Mouse (Mus musculus) forebrain, embryonic 11.5 days (tissue): ENCODE measurements at regions not wholly inside any gene's neighbourhood (a gene's known extent, or its start where the extent isn't known, plus 50 kb on each side); places are given as distances from the start of the nearest gene placed in this dataset.

ENCODE experiments used
- ATAC-seq: fragments of 200-750 bp; cut with Nextera tagmentation; replicated peaks from 2 replicates; pipeline ENCODE4 v1.8.0; 2017; ENCODE audit warnings: moderate TSS enrichment; ENCODE audit not compliant: low FRiP score
- DNase-seq: peaks from one replicate; pipeline ENCODE4 v3.0.0-alpha.2; 2017; ENCODE audit warnings: low spot score
- H3K27ac ChIP-seq: fragments of 300-500 bp; sonication (generic); 2 replicates; pipeline ENCODE4 v1.5.1; 2014; ENCODE audit warnings: low read depth, low read length
- H3K27me3 ChIP-seq: fragments of 300-500 bp; sonication (generic); 2 replicates; pipeline ENCODE4 v1.6.1; 2014; ENCODE audit warnings: mild to moderate bottlenecking, low read length, mixed read lengths; ENCODE audit not compliant: control insufficient read depth, insufficient read depth
- H3K36me3 ChIP-seq: fragments of 300-500 bp; sonication (generic); 2 replicates; pipeline ENCODE4 v1.6.1; 2014; ENCODE audit warnings: mild to moderate bottlenecking, low read length, moderate library complexity, mixed read lengths; ENCODE audit not compliant: control insufficient read depth, insufficient read depth
- H3K4me1 ChIP-seq: fragments of 300-500 bp; sonication (generic); replicated peaks from 2 replicates; pipeline ENCODE4 v1.6.1; 2014; ENCODE audit warnings: low read length, mixed read lengths; ENCODE audit not compliant: control insufficient read depth, insufficient read depth
- H3K4me2 ChIP-seq: fragments of 300-500 bp; sonication (generic); 2 replicates; pipeline ENCODE4 v1.6.1; 2014; ENCODE audit warnings: low read depth, mild to moderate bottlenecking, low read length, moderate library complexity, mixed read lengths; ENCODE audit not compliant: severe bottlenecking
- H3K4me3 ChIP-seq: fragments of 300-500 bp; sonication (generic); 2 replicates; pipeline ENCODE4 v1.5.1; 2014; ENCODE audit warnings: low read depth, low read length
- H3K9ac ChIP-seq: fragments of 300-500 bp; sonication (generic); 2 replicates; pipeline ENCODE4 v1.6.1; 2014; ENCODE audit warnings: low read length
- H3K9me3 ChIP-seq: fragments of 300-500 bp; sonication (generic); 2 replicates; pipeline ENCODE4 v1.6.1; 2016; ENCODE audit warnings: low read length, mixed read lengths; ENCODE audit not compliant: control insufficient read depth
- WGBS: fragments of 180-500 bp; shearing (Covaris S2); extraction: QIAGEN DNeasy Blood & Tissue Kit; methylation state at CpG from one replicate; pipeline ENCODE4 v1.1.7; 2014; 5-methylcytosine and 5-hydroxymethylcytosine counted together

DNA sequence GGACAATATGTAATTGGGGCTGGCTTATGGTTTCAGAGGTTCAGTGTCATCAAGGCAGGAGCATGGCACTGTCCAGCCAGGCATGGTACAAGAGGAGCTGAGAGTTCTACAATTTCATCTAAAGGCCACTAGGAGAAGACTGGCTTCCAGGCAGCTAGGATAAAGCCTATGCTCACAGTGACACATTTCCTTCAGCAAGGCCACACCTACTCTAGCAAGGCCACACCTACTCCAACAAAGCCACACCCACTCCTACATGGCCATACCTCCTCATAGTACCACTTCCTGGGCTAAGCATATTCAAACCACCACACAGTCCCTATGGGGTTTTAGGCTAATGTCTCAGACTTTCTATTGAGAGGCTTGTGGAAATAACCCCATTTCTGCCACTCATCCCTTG, 285.1 kb downstream of the Cog6 start:
- H3K27ac ChIP-seq, result no peak overlapping the region
- no peaks in the 10 kb centered on the region for H3K36me3 ChIP-seq
- H3K9ac ChIP-seq, result no peak overlapping the region
- no peak overlapping the region for H3K4me3 ChIP-seq
- no peaks in the 10 kb centered on the region for H3K27me3 ChIP-seq
- H3K9me3 ChIP-seq, result no peaks in the 10 kb centered on the region
- no peak overlapping the region for H3K4me2 ChIP-seq
- no peaks in the 10 kb centered on the region for H3K4me1 ChIP-seq
- ATAC-seq (no peak), DNase-seq (no peak)

GRCm38 (mm10) chr3:52731491-52731890, 285.5 kb downstream of the Cog6 start:
- H3K4me3 ChIP-seq, result no peak overlapping the region
- no peaks in the 10 kb centered on the region for H3K27me3 ChIP-seq
- no peaks in the 10 kb centered on the region for H3K9me3 ChIP-seq
- H3K27ac ChIP-seq, result no peak overlapping the region
- no peaks in the 10 kb centered on the region for H3K4me1 ChIP-seq
- H3K4me2 ChIP-seq, result no peak overlapping the region
- ATAC-seq (no peak), DNase-seq (no peak)
- no peaks in the 10 kb centered on the region for H3K36me3 ChIP-seq
- H3K9ac ChIP-seq, result no peak overlapping the region
- WGBS, result 86% methylated on average over 3 of the region's 3 CpGs

DNA sequence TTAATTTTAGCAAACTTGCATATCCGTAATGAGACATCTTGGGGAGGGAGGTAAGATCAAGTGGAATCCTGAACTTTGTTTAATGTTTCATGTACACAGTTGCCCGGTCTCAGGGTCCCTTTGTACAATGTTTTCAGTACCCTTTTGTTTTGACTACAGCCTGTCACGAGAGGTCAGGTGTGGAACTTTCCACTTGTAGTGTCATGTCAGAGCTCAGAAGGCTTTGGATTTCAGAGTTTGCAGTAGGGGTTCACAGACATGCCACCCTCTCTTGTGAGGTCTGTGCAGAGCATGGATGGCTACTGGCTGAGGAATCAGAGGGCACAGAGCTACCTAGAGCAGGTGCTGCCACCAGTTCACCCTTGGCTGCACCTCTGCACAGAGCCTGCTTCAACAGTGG, 287.3 kb downstream of the Cog6 start:
- H3K9me3 ChIP-seq, result no peaks in the 10 kb centered on the region
- no peaks in the 10 kb centered on the region for H3K27me3 ChIP-seq
- H3K36me3 ChIP-seq, result no peaks in the 10 kb centered on the region
- H3K4me2 ChIP-seq, result no peak overlapping the region
- DNase-seq (no peak), ATAC-seq (no peak)
- no peak overlapping the region for H3K4me3 ChIP-seq
- no peaks in the 10 kb centered on the region for H3K4me1 ChIP-seq
- 87% methylated on average over 3 of the region's 3 CpGs for WGBS
- no peak overlapping the region for H3K9ac ChIP-seq
- no peak overlapping the region for H3K27ac ChIP-seq

DNA sequence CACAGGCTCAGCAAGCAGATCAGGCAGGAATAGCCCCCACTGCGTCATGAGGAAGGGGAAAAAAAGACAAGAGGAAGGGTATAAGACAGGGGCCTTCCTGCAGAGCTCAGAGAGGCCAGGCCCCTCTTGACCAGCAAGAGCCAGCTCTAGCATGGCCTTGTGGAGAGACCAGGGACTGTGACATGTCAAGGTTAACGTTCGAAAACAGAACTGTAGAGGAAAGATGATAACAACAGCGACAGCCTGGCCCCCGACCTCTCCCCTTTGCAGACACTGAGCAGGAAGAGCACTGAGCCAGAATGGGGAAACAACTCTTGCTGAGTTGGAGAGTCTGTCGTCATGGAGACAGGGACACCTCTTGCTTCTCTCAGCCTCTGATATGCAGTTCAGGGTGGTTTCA, 288.2 kb downstream of the Cog6 start:
- 78% methylated on average over 6 of the region's 6 CpGs for WGBS
- Histone ChIP-seq H3K36me3 (no peaks in the 10 kb centered on the region), H3K4me3 (no peak overlapping the region), H3K27me3 (no peaks in the 10 kb centered on the region), H3K4me1 (no peaks in the 10 kb centered on the region), H3K4me2 (no peak overlapping the region), H3K9ac (no peak overlapping the region), H3K9me3 (no peaks in the 10 kb centered on the region), H3K27ac (no peak overlapping the region)
- DNase-seq, result no peak
- no peak for ATAC-seq

- Histone ChIP-seq H3K4me2 (no peak overlapping the region), H3K4me1 (no peaks in the 10 kb centered on the region), H3K9ac (no peak overlapping the region), H3K9me3 (no peaks in the 10 kb centered on the region), H3K4me3 (no peak overlapping the region), H3K27ac (no peak overlapping the region), H3K27me3 (no peaks in the 10 kb centered on the region), H3K36me3 (no peaks in the 10 kb centered on the region)
- DNase-seq (no peak), ATAC-seq (no peak)
- 85% methylated on average over 5 of the region's 5 CpGs for WGBS
Measured at GRCm38 (mm10) chr3:52728426-52728825, 288.6 kb downstream of the Cog6 start.

GRCm38 (mm10) chr3:52724354-52724753, 292.7 kb downstream of the Cog6 start:
- DNase-seq (no peak), ATAC-seq (no peak)
- Histone ChIP-seq H3K36me3 (no peaks in the 10 kb centered on the region), H3K4me3 (no peak overlapping the region), H3K27ac (no peak overlapping the region), H3K9ac (no peak overlapping the region), H3K4me1 (no peaks in the 10 kb centered on the region), H3K27me3 (no peaks in the 10 kb centered on the region), H3K9me3 (no peaks in the 10 kb centered on the region), H3K4me2 (no peak overlapping the region)
- WGBS, result 82% methylated on average over 3 of the region's 3 CpGs

DNA sequence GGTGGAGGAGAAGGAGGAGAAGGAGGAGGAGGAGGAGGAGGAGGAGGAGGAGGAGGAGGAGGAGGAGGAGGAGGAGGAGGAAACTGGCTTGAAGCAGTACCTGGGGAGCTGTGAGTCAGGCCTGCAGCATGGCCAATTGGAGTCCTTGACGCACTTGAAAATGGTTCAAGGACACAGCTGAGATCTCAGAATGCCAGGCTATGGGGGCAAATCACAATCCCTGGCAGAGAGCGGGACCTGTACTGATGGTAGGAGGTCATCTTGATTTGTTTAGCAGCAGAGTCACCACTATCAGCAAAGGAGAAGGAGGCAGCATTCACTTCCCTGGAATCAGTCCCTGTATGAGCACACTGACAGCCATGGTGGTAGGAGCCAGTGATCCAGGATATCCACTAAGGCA, 294.1 kb downstream of the Cog6 start:
- H3K36me3 ChIP-seq, result no peaks in the 10 kb centered on the region
- H3K9me3 ChIP-seq, result no peaks in the 10 kb centered on the region
- H3K27me3 ChIP-seq, result no peaks in the 10 kb centered on the region
- DNase-seq (no peak), ATAC-seq (no peak)
- H3K27ac ChIP-seq, result no peak overlapping the region
- 89% methylated on average over 2 of the region's 2 CpGs for WGBS
- H3K4me1 ChIP-seq, result no peaks in the 10 kb centered on the region
- H3K4me2 ChIP-seq, result no peak overlapping the region
- H3K9ac ChIP-seq, result no peak overlapping the region
- no peak overlapping the region for H3K4me3 ChIP-seq

- 85% methylated on average over 3 of the region's 3 CpGs for WGBS
- Histone ChIP-seq H3K27ac (no peak overlapping the region), H3K9me3 (no peaks in the 10 kb centered on the region), H3K27me3 (no peaks in the 10 kb centered on the region), H3K9ac (no peak overlapping the region), H3K4me3 (no peak overlapping the region), H3K4me1 (no peaks in the 10 kb centered on the region), H3K36me3 (no peaks in the 10 kb centered on the region), H3K4me2 (no peak overlapping the region)
- ATAC-seq (no peak), DNase-seq (no peak)
Measured at GRCm38 (mm10) chr3:52719181-52719580, 297.9 kb downstream of the Cog6 start.

- ATAC-seq, result no peak
- H3K9ac ChIP-seq, result no peak overlapping the region
- WGBS, result 93% methylated on average over 5 of the region's 5 CpGs
- no peaks in the 10 kb centered on the region for H3K36me3 ChIP-seq
- H3K4me2 ChIP-seq, result no peak overlapping the region
- no peak for DNase-seq
- H3K9me3 ChIP-seq, result no peaks in the 10 kb centered on the region
- no peak overlapping the region for H3K27ac ChIP-seq
- no peaks in the 10 kb centered on the region for H3K4me1 ChIP-seq
- H3K27me3 ChIP-seq, result no peaks in the 10 kb centered on the region
- H3K4me3 ChIP-seq, result no peak overlapping the region
Measured at GRCm38 (mm10) chr3:52717324-52717723, 299.7 kb downstream of the Cog6 start.
